Mouse (Mus musculus): ENCODE data around the gene Cobl. TPM values are rescaled to one million over a fixed set of nuclear protein-coding genes. Genes with fewer than 3 reads are reported as not detected.
A peak's percentile ranks its signal among the peaks of the same experiment; 100 is the strongest.

The Cobl gene
- total RNA-seq, 2 experiments from 2014 or later, result 9.9 to 12.4 TPM

- DNase-seq (ENCODE audit: low spot score in 2 of 2), result no peak
Observed at GRCm38 (mm10) chr11:12315670-12316069, 149.1 kb downstream of the Cobl start.

- no peak for DNase-seq (ENCODE audit: low spot score in 2 of 2)
Observed at GRCm38 (mm10) chr11:12314278-12315043, 150.3 kb downstream of the Cobl start.

- DNase-seq (ENCODE audit: low spot score in 2 of 2), result no peak
Observed at GRCm38 (mm10) chr11:12311419-12311818, 153.3 kb downstream of the Cobl start.

GRCm38 (mm10) chr11:12309423-12310023 lies 155.2 kb downstream of the Cobl start:
- DNase-seq (ENCODE audit: low spot score in 2 of 2), result no peak

- DNase-seq (ENCODE audit: low spot score in 2 of 2), result no peak
Observed at GRCm38 (mm10) chr11:12304879-12305278, 159.9 kb downstream of the Cobl start.

DNA sequence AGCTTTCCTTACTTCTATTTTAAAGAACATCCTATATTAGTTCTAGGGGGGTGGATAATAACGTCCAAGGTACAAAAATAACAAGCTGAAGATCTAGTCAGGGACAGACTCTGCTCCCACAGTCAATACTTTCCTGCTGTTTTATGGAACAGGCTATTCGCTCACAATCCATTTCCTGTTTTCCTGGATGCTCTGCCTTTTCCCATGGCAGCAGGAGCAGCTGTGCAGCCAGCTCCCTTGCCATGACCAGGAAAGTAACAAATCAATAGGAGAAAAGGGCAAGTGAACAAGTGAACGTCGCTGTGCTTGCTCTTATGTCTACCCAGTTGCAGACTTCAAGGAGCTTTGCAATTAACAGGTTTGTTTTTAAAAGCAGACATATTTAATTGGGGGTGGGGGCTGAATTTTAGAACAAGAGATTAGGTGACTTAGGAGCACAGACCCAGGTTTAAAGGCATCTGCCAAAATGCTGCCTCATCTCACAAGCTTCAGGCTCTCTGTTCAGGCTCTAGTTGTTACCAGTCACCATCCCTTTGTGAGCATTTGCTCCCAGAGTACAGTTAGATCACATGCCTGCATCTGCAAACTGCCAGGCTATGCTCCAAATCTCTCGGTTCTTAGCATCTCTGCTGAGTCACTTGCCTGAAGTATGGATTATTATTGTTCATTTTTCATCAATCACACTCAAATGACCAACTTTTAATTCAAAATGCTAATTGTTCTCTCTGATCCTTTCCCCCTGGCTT lies 164.9 kb downstream of the Cobl start:
- no peak for DNase-seq (ENCODE audit: low spot score in 2 of 2)

DNA sequence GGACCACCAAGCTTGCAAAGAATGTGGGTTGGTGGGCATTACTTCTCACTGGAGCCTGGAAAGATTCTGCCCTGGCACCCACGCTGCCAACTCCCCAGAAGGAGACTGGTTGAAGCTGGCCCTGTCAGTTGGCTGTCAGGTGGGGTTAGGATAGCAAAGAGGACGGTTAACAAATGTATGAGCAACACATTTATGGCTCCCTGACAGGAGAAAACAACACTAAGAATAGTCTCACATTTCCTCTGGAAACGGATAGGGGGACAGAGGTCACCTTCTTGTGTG lies 173.2 kb downstream of the Cobl start:
- DNase-seq (ENCODE audit: low spot score in 2 of 2), result no peak

DNA sequence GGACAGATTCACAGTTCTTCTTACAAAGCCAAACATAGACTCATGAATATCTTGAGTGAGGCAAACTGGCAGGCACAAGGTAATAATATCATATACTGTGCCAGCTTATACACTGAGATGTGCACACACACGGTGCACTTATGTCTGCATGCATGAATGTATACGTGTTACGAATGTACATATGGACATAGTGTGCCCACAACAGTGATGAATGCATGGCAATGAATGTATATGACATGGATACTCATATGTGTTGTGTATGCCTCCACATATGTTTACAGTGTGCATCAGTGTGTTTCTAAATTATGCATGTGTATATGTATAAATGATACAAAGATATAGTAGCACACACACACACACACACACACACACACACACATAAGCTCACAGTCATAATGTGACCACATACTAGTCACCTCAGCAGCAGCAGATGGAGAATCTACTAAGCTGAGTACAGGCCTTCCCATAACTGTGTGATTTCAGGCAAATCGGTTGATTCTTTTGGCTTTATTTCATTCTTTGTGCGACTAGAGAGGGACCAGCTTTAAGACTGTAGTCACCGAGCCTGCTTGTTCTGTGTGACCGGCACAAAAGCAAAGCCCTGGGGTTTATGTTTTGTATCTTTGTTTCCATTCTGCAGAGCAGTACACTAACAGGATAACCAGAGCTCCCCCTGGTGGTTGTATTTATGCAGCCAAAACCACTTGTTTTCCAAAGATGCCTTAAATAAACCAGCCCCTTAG lies 173.7 kb downstream of the Cobl start:
- DNase-seq (ENCODE audit: low spot score in 2 of 2), result peak; percentile 19 to 32

GRCm38 (mm10) chr11:12285319-12286021 lies 179.3 kb downstream of the Cobl start:
- no peak for DNase-seq (ENCODE audit: low spot score in 2 of 2)

DNA sequence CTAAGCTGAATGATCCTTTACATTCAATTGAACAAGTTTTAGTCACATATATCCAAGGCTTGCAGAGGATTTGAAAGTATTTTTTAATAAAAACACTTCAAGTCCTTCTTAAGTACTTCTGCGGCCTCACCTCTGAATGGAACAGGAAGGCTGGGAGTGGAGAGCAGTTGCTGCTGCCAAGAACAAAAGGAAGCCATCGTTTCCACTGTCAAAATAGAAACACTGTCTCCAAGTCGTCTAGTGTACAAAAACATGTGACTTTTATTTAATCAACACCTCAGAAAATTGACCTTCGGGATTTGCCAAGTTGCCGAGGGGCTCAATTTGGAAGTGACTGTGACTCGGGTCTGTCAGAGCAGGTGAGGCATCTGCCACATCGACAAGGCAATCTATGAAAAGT lies 184.0 kb downstream of the Cobl start:
- DNase-seq (ENCODE audit: low spot score in 2 of 2), result no peak

DNA sequence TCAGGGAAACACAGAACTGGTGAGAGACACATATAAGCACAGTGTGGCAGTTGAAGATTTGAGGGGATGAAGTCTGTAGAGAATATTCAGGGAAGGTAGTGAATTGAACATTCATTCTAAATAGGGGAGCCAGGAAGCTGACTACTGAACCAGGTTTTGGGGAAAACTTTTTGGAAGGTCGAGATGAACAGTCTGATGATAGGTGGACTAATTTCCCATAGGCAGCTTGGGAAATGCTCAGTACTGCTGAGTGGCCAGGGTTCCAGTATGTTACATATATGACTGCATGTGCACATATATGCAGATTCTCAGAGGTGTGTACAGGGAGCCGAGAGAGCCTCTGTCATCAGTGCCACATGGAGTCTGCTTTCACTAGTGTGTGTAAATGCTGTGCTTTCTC lies 190.5 kb downstream of the Cobl start:
- DNase-seq (ENCODE audit: low spot score in 2 of 2), result no peak

- no peak for DNase-seq (ENCODE audit: low spot score in 2 of 2)
Observed at GRCm38 (mm10) chr11:12273726-12274125, 191.0 kb downstream of the Cobl start.

GRCm38 (mm10) chr11:12258411-12258810 lies 206.3 kb downstream of the Cobl start:
- no peak for DNase-seq (ENCODE audit: low spot score in 2 of 2)

- no peak for DNase-seq (ENCODE audit: low spot score in 2 of 2)
Observed at GRCm38 (mm10) chr11:12257324-12258118, 207.2 kb downstream of the Cobl start.

GRCm38 (mm10) chr11:12245327-12245915 lies 219.3 kb downstream of the Cobl start:
- no peak for DNase-seq (ENCODE audit: low spot score in 2 of 2)

- no peak for DNase-seq (ENCODE audit: low spot score in 2 of 2)
Observed at GRCm38 (mm10) chr11:12236341-12236740, 228.4 kb downstream of the Cobl start.

GRCm38 (mm10) chr11:12234876-12235275 lies 229.9 kb downstream of the Cobl start:
- no peak for DNase-seq (ENCODE audit: low spot score in 2 of 2)

DNA sequence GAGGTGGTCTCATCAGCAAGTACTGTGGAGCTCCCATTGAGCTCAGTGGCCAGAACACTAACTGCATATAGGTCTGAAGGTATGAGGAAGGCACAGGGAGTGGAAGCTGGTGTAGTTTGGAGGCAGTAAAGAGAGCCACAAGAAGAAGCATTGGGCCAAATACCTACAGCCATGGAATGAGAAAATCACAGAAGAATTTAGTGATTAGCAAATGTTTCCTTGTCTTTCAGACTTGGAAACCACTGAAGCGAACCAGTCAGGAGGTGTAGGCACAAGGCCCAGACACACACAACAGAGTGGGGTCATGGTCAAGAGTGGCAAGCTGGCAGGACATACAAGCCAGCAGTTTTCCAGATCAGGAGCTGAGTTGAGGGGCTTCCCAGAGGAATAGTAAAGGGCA lies 230.6 kb downstream of the Cobl start:
- no peak for DNase-seq (ENCODE audit: low spot score in 2 of 2)

DNA sequence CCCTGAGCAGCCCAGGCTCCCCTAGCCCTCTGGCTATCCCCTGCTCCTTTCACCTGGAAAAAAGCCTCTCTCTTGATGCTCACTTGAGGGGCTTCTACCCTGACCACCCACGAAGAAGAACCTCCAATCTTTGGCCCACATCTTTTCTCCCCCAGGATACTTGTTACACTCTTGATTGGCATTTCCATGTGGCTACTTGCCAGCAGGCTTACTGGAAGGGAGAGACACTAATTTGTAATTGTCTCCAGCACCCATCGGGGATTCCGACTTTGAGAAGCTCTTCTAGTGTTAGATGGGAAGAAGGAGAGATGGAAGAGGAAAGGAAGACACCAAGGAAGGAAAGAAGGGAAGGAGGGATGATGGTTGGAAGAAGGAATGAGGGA lies 232.0 kb downstream of the Cobl start:
- DNase-seq (ENCODE audit: low spot score in 2 of 2), result no peak
